Mouse (Mus musculus): ENCODE measurements around the gene St3gal3. TPM values are rescaled to one million over a fixed set of nuclear protein-coding genes. Genes with fewer than 3 reads are reported as not detected.

Gene St3gal3
- polyA plus RNA-seq (2017; shearing (Covaris generic)) = 1 to 10 TPM; 5.6 to 6.0 TPM

DNA sequence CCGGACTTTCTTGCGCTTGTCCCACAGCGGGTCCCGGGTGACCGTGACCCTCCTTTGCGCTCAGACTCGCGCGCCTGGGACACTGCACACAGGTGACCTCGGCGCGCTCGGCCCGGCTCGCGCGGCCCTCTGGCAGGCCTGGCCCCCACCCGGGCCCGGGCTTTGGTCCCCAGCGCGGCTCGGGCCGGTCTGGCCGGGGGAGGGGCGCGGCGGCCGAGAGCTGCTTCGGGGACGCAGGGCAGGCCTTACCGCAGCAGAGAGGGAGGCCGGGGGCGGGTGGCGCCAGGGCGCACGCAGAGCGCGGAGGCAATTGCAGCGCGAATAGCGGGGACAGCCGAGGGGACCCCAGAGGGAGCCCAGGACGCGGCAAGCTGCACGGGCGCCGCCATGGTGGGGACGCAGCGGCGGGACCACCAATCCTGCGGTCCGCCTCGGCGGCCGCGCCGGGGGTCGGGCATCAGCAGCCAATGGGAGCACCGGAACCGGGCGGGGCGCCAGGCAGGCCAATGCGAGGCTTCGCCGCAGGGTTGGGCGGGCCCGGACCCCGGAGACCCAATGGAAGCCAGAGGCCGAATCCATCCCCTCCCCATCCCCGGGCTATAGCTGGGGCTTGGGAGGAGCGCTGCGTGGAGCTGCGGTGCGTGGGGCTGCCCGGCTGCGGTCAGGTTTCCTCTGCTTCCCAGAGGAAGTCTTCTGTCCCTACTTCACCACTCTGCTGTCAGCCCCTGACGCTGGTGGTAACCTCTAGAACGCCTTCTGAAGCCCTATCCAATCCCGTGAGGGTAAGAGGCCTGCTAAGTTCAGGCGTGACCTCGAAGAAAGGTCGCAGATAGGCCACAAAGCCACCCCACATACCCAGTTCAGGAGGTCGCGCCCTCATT is at the start of gene St3gal3:
St3gal3 (minus strand) TSS at position 430 of the 881 bp plus-strand sequence.

DNA sequence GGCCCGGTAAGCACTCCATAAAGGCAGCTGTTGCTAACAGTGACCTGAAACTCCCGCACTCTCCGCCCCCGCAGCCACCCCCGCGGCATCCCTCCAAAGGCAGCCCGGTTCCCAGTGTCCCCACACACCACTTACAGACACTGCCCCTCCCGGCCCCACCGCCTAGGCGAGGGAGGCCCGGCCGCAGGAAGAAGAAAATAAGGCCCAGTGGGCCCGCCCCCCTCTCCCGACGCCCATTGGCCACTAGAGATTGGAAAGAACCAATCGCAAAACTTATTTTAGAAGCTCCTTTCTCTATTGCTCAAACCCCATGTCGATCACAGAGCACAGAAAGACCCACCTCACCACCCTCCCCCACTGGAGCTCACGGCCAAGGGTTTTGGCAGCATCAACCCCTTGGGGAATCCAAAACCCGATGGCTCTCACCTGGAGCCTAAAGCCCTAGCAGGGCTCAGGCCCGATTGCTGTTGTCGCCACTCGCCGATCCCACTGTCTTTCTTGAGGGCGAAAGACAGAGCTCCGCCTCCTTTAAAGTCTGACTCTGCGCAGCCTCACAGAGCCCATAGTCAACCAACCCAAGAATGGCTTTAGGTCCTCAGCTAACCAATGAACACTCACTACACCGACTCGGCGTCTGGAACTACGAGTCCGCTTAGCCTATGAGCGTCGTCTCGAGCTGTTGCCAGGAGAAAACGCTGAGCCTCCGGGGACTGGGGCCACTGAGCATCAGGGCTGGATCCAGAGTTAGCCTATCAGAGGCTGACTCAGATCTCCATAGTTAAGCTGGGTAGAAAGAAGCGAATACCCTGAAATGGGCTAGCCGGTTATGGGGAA is 45.0 kb upstream of the St3gal3 start, which contains the start of gene Kdm4a:
Kdm4a (minus strand) TSS at position 577 of the 834 bp plus-strand sequence.

DNA sequence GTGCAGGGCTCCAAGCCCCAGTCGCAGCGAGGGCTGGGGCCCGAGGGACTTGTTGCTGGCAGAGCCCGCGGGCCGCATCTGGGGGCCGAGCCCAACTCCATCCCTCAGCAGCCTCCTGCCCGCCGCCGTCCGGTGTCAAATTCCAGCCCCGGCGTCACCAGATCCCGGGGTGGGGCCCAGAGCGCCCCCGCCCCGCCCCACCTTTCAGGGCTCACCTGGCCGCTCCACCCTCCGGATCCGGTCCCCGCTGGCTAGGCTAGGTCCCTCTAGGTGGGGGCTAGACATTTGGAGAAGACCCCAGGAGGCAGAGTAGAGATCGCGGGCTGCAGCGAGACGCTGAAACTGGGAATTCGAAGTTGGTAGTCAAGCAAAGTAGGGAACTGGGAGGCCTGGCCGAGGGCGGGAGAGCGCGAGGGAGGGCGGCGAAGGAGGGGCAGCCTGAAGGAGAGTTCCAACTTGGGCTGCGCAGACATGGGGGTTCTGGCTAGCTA is 205.3 kb downstream of the St3gal3 start, which contains the start of gene Artn:
Artn (minus strand) TSS at position 373 of the 491 bp plus-strand sequence.

DNA sequence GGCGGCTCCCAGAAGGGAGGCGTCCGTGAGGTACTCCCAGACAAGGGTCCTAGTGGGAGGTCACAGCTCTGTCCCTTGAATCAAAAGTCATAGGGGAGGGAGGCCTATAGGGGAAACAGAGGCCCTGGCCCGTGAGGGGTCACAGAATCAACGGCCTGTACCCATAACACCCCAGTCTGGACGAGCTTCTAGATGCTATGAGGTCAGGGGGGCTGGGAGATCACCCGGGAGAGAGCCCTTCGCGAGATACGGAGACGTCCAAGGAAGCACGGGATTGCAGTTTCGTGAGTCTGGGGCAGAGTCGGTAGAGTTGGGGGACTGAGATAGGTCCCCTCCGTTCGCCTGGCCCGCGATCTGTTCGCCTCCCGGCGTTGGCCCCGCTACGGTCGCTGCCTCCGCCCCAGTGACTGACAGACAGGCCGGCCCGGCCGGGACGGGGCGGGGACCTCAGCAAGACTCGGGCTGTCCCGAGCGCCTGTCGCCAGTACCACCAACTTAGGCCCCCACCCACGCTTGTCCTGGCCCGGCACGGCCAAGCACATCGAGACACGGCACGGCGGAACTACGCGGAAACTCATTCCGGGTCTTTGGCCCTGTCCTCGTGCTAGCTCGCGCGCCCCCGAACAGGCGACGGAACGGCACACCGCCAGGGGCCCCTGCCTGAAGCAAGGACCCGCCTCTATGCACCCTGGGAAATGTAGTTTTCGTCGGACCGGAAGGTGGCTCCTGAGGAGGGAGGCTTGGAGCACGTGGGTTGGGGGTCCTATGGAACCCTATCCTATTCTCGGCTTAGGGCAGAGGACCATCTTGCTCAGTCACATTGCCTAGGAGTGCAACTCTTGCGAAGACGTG is 219.9 kb downstream of the St3gal3 start, which contains the start of gene Ipo13:
Ipo13 (minus strand) TSS at position 409 of the 852 bp plus-strand sequence.

DNA sequence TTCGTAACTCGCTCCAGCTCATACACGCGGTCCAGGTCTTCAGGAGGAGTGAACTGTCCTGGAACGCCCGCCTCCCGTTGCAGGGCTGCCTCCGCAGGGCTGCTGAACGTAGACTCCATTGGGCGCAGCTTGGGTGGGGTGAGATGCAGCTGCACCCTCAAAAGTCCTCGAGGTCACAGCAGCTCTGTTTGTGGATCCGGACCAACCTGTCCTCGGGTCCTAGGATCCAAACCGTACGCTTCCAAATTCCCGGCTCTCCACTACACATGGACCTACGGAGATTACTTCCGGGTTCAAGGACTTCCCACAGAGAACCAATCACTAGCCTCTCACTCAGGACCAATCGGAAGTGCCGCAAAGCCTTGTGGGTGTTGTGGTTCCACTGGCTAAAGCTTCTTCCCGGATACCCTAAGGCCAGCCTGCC is 243.0 kb downstream of the St3gal3 start, which contains the start of gene Dph2:
Dph2 (minus strand) TSS at position 295 of the 424 bp plus-strand sequence.

DNA sequence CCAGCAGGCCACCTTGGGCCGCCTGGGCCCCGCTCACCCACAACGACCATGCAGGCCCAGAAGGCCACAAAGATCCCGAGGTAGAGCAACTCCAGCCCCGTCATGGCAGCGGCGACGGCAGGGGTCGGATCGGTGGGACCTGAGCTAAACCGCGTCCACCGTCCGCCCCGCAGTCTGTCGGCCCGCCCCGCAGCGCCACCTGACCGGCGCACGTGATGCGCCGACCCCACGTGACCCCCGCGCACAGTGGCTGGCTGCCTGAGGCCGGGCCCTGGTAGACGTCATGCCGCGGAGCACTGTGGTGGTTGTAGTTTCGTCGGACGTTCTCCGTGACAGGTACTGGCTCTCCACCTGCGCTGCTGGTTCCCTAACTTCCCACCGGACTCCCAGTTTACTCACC is 247.6 kb downstream of the St3gal3 start, which contains the start of gene Atp6v0b:
Atp6v0b (minus strand) TSS at position 201 of the 400 bp plus-strand sequence.

DNA sequence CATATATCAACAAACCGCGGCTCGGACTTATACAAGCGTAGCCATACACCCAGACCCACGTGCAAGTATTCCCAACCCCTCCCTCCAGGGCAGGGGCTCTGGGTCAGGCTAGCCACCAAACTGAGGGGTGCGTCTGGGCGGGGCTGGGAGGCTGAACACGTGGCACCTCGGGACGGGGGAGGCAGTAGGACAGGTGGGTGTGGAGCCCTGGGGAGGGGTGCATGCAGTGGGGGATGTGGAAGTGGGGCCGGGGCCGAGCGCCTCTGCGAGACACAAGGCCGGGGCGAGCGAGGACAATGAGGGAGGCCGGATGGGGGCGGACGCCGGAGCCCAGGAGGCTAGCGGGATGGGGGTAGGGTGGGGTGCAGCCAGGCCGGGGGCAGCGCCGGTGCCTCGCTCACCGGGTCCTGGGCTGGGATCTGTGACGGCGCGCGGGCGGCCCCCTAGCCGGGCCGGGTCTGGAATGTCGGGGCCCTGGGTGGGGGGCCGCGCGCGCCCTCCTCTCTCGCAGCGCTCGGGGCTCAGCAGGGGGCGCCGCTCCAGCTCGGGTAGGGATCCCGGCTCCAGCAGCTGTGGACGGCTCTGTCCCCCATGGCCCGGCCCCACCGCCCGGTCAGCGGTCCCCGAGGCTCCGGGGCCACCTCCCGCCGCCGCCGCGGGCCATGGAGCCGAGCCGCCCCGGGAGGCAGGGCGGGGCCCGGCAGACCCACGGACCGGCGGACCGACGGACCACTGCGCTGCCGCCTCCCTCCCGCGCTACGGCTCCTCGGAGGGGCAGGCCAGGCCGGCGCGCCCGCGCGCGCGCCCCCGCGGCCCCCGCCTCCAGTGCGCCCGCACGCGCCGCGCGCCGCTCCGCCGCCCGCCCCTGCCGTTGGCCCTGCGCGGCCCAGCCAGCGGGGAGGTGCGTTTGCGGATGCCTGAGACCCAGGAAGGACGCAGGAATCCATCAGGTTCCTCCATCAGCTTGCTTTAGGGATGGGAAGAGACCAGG is 251.7 kb downstream of the St3gal3 start, which contains the start of gene B4galt2:
B4galt2 (minus strand) TSS at position 787 of the 991 bp plus-strand sequence.

Other genes starting within 250 kb of the St3gal3 start
- gene Atp6v0b, start 247.6 kb downstream of the St3gal3 start, polyA plus RNA-seq (2017; shearing (Covaris generic)) = 100 to 1,000 TPM; 161 to 167 TPM
- gene Dph2, start 242.9 kb downstream of the St3gal3 start, polyA plus RNA-seq (2017; shearing (Covaris generic)) = 10 to 100 TPM; 24.6 to 30.3 TPM
- 10 to 100 TPM; 17.8 to 23.8 TPM for gene Ipo13, start 219.9 kb downstream of the St3gal3 start, polyA plus RNA-seq (2017; shearing (Covaris generic))
- not detected for gene Artn, start 205.2 kb downstream of the St3gal3 start, polyA plus RNA-seq (2017; shearing (Covaris generic))
- gene Kdm4a, start 45.1 kb upstream of the St3gal3 start, polyA plus RNA-seq (2017; shearing (Covaris generic)) = 10 to 100 TPM; 26.3 to 48.7 TPM
- 1 to 10 TPM in 1 of 2 experiments, under 1 TPM in 1; 0.13 to 2.1 TPM for gene Ptprf, start 156.5 kb upstream of the St3gal3 start, polyA plus RNA-seq (2017; shearing (Covaris generic))

Data from activated CD4-positive, CD25-positive, alpha-beta regulatory T cell (primary cell).